Mouse (Mus musculus) liver, embryonic 16.5 days (tissue): ENCODE data around the gene 4930518I15Rik. TPM values are rescaled to one million over a fixed set of nuclear protein-coding genes. Genes with fewer than 3 reads are reported as not detected.
A peak's percentile ranks its signal among the peaks of the same experiment; 100 is the strongest.
"Not testable (repeated sequence)": the region's sequence is repeated elsewhere in the genome, so short reads cannot be mapped to it uniquely, and the experiment has no call there.

ENCODE experiments used
- ATAC-seq: fragments of 200-750 bp; cut with Nextera tagmentation; 2 replicates; pipeline ENCODE4 v1.8.0; 2017; ENCODE audit warnings: low read depth, mild to moderate bottlenecking, moderate number of reproducible peaks, moderate library complexity
- H3K27ac ChIP-seq: fragments of 300-500 bp; sonication (generic); 2 replicates; pipeline ENCODE4 v1.5.1; 2014; ENCODE audit warnings: mild to moderate bottlenecking, low read length
- H3K27me3 ChIP-seq: fragments of 300-500 bp; sonication (generic); 2 replicates; pipeline ENCODE4 v1.6.1; 2014; ENCODE audit warnings: low read depth, low read length, mixed read lengths; ENCODE audit not compliant: control insufficient read depth, insufficient read depth
- H3K36me3 ChIP-seq: fragments of 300-500 bp; sonication (generic); 2 replicates; pipeline ENCODE4 v1.6.1; 2014; ENCODE audit warnings: mild to moderate bottlenecking; ENCODE audit not compliant: control insufficient read depth, insufficient read depth
- H3K4me1 ChIP-seq: fragments of 300-500 bp; sonication (generic); 2 replicates; pipeline ENCODE4 v1.6.1; 2014; ENCODE audit warnings: low read depth, low read length, mixed read lengths; ENCODE audit not compliant: control insufficient read depth
- H3K4me2 ChIP-seq: fragments of 300-500 bp; sonication (generic); 2 replicates; pipeline ENCODE4 v1.6.1; 2014; ENCODE audit warnings: low read depth, low read length, mixed read lengths
- H3K4me3 ChIP-seq: fragments of 300-500 bp; sonication (generic); 2 replicates; pipeline ENCODE4 v1.5.1; 2014; ENCODE audit warnings: low read depth, mild to moderate bottlenecking, low read length
- H3K9ac ChIP-seq: fragments of 300-500 bp; sonication (generic); 2 replicates; pipeline ENCODE4 v1.6.1; 2014; ENCODE audit warnings: low read depth, low read length
- H3K9me3 ChIP-seq: fragments of 300-500 bp; sonication (generic); replicated peaks from 2 replicates; pipeline ENCODE4 v1.6.1; 2016; ENCODE audit warnings: low read length; ENCODE audit not compliant: control insufficient read depth
- WGBS: fragments of 180-500 bp; shearing (Covaris S2); extraction: QIAGEN DNeasy Blood & Tissue Kit; methylation state at CpG from one replicate; pipeline ENCODE4 v1.1.7; 2014; ENCODE audit not compliant: insufficient replicate concordance; 5-methylcytosine and 5-hydroxymethylcytosine counted together
- polyA plus RNA-seq: library from polyadenylated mRNA; unstranded; fragments of >200 nt; fragmentation: Nextera tagmentation; extraction: Ambion mirVana; gene quantifications from 2 replicates; pipeline ENCODE4 v1.2.1, GENCODE M21; 2015

The 4930518I15Rik gene
- polyA plus RNA-seq, 1 experiment from 2014 or later, result 2.1 TPM

- no peaks in the 10 kb centered on the region for H3K9me3 ChIP-seq
- H3K27ac ChIP-seq, result no peak overlapping the region
- ATAC-seq, result no peak
- no peak overlapping the region for H3K4me2 ChIP-seq
- H3K9ac ChIP-seq, result no peak overlapping the region
- no peaks in the 10 kb centered on the region for H3K36me3 ChIP-seq
- H3K4me1 ChIP-seq, result peaks cover 18% of the 10 kb centered on the region
- 67% methylated on average over 9 of the region's 9 CpGs for WGBS
- H3K27me3 ChIP-seq, result no peaks in the 10 kb centered on the region; the same call in 1 of the 2 replicates
- no peak overlapping the region for H3K4me3 ChIP-seq
Measured at GRCm38 (mm10) chr2:156897034-156897433, 39.3 kb upstream of the 4930518I15Rik start.

GRCm38 (mm10) chr2:156896384-156896914, 38.7 kb upstream of the 4930518I15Rik start:
- Histone ChIP-seq H3K4me1 (peaks cover 18% of the 10 kb centered on the region), H3K27ac (no peak overlapping the region), H3K36me3 (no peaks in the 10 kb centered on the region), H3K9ac (no peak overlapping the region), H3K9me3 (no peaks in the 10 kb centered on the region), H3K27me3 (no peaks in the 10 kb centered on the region; the same call in 1 of the 2 replicates), H3K4me2 (no peak overlapping the region), H3K4me3 (no peak overlapping the region)
- 50% methylated on average over 9 of the region's 9 CpGs for WGBS
- 0 out of 2 replicates have a peak, but pooled peaks have one; percentile 13 for ATAC-seq

GRCm38 (mm10) chr2:156894496-156895265, 36.9 kb upstream of the 4930518I15Rik start:
- H3K9ac ChIP-seq, result no peak overlapping the region
- no peak overlapping the region for H3K4me3 ChIP-seq
- 49% methylated on average over 15 of the region's 15 CpGs for whole genome bisulfite sequencing
- no peaks in the 10 kb centered on the region for H3K36me3 ChIP-seq
- peaks cover 18% of the 10 kb centered on the region for H3K4me1 ChIP-seq
- no peak overlapping the region for H3K27ac ChIP-seq
- no peak for ATAC-seq
- H3K27me3 ChIP-seq, result no peaks in the 10 kb centered on the region; the same call in 1 of the 2 replicates
- no peaks in the 10 kb centered on the region for H3K9me3 ChIP-seq
- no peak overlapping the region for H3K4me2 ChIP-seq

- 72% methylated on average over 6 of the region's 6 CpGs for WGBS
- no peak for ATAC-seq
- Histone ChIP-seq H3K27me3 (no peaks in the 10 kb centered on the region), H3K36me3 (no peaks in the 10 kb centered on the region), H3K27ac (no peak overlapping the region), H3K4me3 (no peak overlapping the region), H3K9ac (no peak overlapping the region), H3K4me2 (no peak overlapping the region), H3K9me3 (no peaks in the 10 kb centered on the region), H3K4me1 (peaks cover 11% of the 10 kb centered on the region)
Measured at GRCm38 (mm10) chr2:156892821-156893220, 35.1 kb upstream of the 4930518I15Rik start.

GRCm38 (mm10) chr2:156892240-156892639, 34.5 kb upstream of the 4930518I15Rik start:
- Histone ChIP-seq H3K36me3 (no peaks in the 10 kb centered on the region), H3K9me3 (no peaks in the 10 kb centered on the region), H3K4me1 (peaks cover 9% of the 10 kb centered on the region), H3K27me3 (no peaks in the 10 kb centered on the region), H3K27ac (no peak overlapping the region), H3K4me3 (no peak overlapping the region), H3K9ac (no peak overlapping the region), H3K4me2 (no peak overlapping the region)
- WGBS, result 54% methylated on average over 3 of the region's 3 CpGs
- ATAC-seq, result no peak

GRCm38 (mm10) chr2:156888490-156888889, 30.7 kb upstream of the 4930518I15Rik start:
- ATAC-seq, result no peak

GRCm38 (mm10) chr2:156887017-156887416, 29.3 kb upstream of the 4930518I15Rik start, which contains the start of gene Sla2:
Gene Sla2, minus strand, starts transcription at chr2:156887192.
- Histone ChIP-seq H3K36me3 (no peaks in the 10 kb centered on the region), H3K9me3 (no peaks in the 10 kb centered on the region), H3K27ac (no peak within 1 kb of the TSS), H3K4me1 (peaks cover 24% of the 10 kb centered on the region), H3K4me3 (no peak within 1 kb of the TSS), H3K27me3 (no peaks in the 10 kb centered on the region), H3K9ac (no peak within 1 kb of the TSS), H3K4me2 (no peak within 1 kb of the TSS)
- 28% methylated on average over 6 of the region's 6 CpGs for WGBS
- no peak for ATAC-seq

More at GRCm38 (mm10) chr2:156888490-156888889, 30.7 kb upstream of the 4930518I15Rik start:
- H3K27me3 ChIP-seq, result no peaks in the 10 kb centered on the region
- H3K36me3 ChIP-seq, result no peaks in the 10 kb centered on the region
- no peaks in the 10 kb centered on the region for H3K9me3 ChIP-seq
- WGBS, result 47% methylated on average over 3 of the region's 3 CpGs
- H3K4me1 ChIP-seq, result peaks cover 11% of the 10 kb centered on the region
- H3K4me3 ChIP-seq, result no peak overlapping the region
- no peak overlapping the region for H3K9ac ChIP-seq
- no peak overlapping the region for H3K27ac ChIP-seq
- no peak overlapping the region for H3K4me2 ChIP-seq

- H3K36me3 ChIP-seq, result no peaks in the 10 kb centered on the region
- no peak overlapping the region for H3K4me2 ChIP-seq
- no peak for ATAC-seq
- WGBS, result 49% methylated on average over 10 of the region's 10 CpGs
- no peaks in the 10 kb centered on the region for H3K9me3 ChIP-seq
- H3K4me1 ChIP-seq, result peaks cover 28% of the 10 kb centered on the region
- H3K27me3 ChIP-seq, result no peaks in the 10 kb centered on the region
- no peak overlapping the region for H3K4me3 ChIP-seq
- no peak overlapping the region for H3K27ac ChIP-seq
- no peak overlapping the region for H3K9ac ChIP-seq
Measured at GRCm38 (mm10) chr2:156886084-156886631, 28.4 kb upstream of the 4930518I15Rik start.

- H3K36me3 ChIP-seq, ATAC-seq, H3K4me2 ChIP-seq, H3K27ac ChIP-seq, H3K9ac ChIP-seq, H3K9me3 ChIP-seq, H3K27me3 ChIP-seq, H3K4me3 ChIP-seq: not testable (repeated sequence)
- WGBS, result 71% methylated on average over 2 of the region's 2 CpGs
- peaks cover 28% of the 10 kb centered on the region for H3K4me1 ChIP-seq
Measured at GRCm38 (mm10) chr2:156885666-156886065, 27.9 kb upstream of the 4930518I15Rik start.
